Mouse (Mus musculus) stomach, embryonic 16.5 days (tissue): Measurements from ENCODE around the gene Gfy. TPM values are rescaled to one million over a fixed set of nuclear protein-coding genes. Genes with fewer than 3 reads are reported as not detected.
A peak's percentile ranks its signal among the peaks of the same experiment; 100 is the strongest.

Experiments used
- ATAC-seq: fragments of 200-750 bp; cut with Nextera tagmentation; 2 replicates; pipeline ENCODE4 v1.8.0; 2017; ENCODE audit warnings: moderate number of reproducible peaks, moderate TSS enrichment; ENCODE audit not compliant: insufficient read depth, low FRiP score
- H3K27ac ChIP-seq: fragments of 300-500 bp; sonication (generic); 2 replicates; pipeline ENCODE4 v1.5.1; 2014; ENCODE audit warnings: low read length
- H3K27me3 ChIP-seq: fragments of 300-500 bp; sonication (generic); 2 replicates; pipeline ENCODE4 v1.6.1; 2014; ENCODE audit warnings: low read length, control low read depth, mixed read lengths; ENCODE audit not compliant: control insufficient read depth, insufficient read depth
- H3K36me3 ChIP-seq: fragments of 300-500 bp; sonication (generic); 2 replicates; pipeline ENCODE4 v1.6.1; 2014; ENCODE audit warnings: low read length; ENCODE audit not compliant: control insufficient read depth, insufficient read depth
- H3K4me1 ChIP-seq: fragments of 300-500 bp; sonication (generic); 2 replicates; pipeline ENCODE4 v1.6.1; 2014; ENCODE audit warnings: low read length, control low read depth, mixed read lengths; ENCODE audit not compliant: control insufficient read depth, insufficient read depth
- H3K4me2 ChIP-seq: fragments of 300-500 bp; sonication (generic); 2 replicates; pipeline ENCODE4 v1.6.1; 2014; ENCODE audit warnings: low read depth, low read length, mixed read lengths
- H3K4me3 ChIP-seq: fragments of 300-500 bp; sonication (generic); replicated peaks from 2 replicates; pipeline ENCODE4 v1.5.1; 2014; ENCODE audit warnings: mild to moderate bottlenecking, low read length
- H3K9ac ChIP-seq: fragments of 300-500 bp; sonication (generic); 2 replicates; pipeline ENCODE4 v1.6.1; 2014; ENCODE audit warnings: low read length
- H3K9me3 ChIP-seq: fragments of 300-500 bp; sonication (generic); replicated peaks from 2 replicates; pipeline ENCODE4 v1.6.1; 2016; ENCODE audit warnings: low read length, control low read depth; ENCODE audit not compliant: control insufficient read depth
- WGBS: fragments of 180-500 bp; shearing (Covaris S2); extraction: QIAGEN DNeasy Blood & Tissue Kit; methylation state at CpG from one replicate; pipeline ENCODE4 v1.1.7; 2014; 5-methylcytosine and 5-hydroxymethylcytosine counted together
- polyA plus RNA-seq: library from polyadenylated mRNA; unstranded; fragments of >200 nt; fragmentation: Nextera tagmentation; extraction: Ambion mirVana; gene quantifications from 2 replicates; pipeline ENCODE4 v1.2.1, GENCODE M21; 2015

Gene Gfy
- polyA plus RNA-seq, 1 experiment from 2014 or later, result not detected

DNA sequence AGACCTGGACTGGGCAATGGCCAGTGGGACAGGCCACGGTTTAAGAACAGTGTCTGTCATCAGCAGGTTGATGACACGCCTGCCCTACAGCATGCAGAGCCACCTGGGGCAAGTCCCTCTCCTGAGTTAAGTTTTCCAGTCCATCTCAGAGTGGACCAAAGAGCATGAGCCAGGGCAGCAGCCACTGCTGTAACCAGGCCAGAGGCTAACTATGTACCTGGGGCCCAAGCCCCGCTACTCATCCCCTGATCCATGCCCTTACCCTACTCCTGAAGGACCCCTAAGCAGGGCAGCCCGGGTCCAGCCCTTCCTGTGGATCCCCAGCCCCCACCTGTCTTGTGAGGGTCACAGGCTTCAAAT, 16.8 kb upstream of the Gfy start:
- no peak for ATAC-seq
- Histone ChIP-seq H3K9me3 (no peaks in the 10 kb centered on the region), H3K4me2 (no peak overlapping the region), H3K27ac (no peak overlapping the region), H3K27me3 (no peaks in the 10 kb centered on the region; the same call in 1 of the 2 replicates), H3K36me3 (no peaks in the 10 kb centered on the region), H3K4me1 (no peaks in the 10 kb centered on the region; the same call in 1 of the 2 replicates), H3K4me3 (no peak overlapping the region), H3K9ac (no peak overlapping the region)
- WGBS, result 83% methylated on average over 4 of the region's 4 CpGs

DNA sequence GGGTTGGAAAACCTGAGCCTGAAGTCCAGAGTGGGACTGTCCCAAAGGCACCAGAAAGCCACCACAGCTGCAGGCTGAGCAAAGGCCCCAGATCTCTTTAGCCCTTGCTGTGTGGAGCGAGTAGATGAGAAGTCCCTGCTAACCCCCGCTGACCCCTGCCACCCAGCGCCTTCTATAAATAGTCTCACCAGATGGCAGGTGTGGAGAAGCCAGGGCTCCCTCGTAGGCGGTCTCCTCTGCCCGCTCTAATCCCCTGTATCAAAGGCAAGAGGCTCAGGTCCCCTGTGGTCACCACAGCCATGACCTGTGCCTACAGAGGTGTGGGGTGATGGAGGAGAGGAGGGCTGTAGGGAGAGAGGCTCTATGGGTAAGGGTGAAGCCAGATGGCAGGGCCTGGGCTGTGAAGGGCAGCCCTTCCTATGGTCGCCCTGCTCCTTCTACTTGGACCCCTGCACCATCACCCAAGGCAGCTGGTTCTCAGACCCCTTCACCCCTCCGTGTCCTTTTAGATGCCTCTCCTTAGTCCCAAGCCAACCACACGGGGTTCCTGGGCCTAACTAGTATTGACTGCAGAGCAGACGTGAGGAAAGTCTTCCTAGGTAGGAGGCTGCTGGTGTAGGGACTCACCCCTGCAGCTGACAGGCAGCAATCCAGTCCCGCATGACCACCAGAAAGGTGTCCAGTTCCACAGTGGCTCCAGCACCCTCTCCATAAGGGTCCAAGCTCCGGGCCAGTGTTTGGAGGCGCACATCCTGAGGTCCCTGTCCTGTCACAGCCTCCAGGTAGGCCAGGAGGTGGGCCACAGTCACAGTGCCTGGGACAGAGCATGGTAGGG, 16.2 kb upstream of the Gfy start:
- no peaks in the 10 kb centered on the region; the same call in 1 of the 2 replicates for H3K4me1 ChIP-seq
- ATAC-seq, result no peak
- H3K27ac ChIP-seq, result no peak overlapping the region
- no peak overlapping the region for H3K4me3 ChIP-seq
- H3K4me2 ChIP-seq, result no peak overlapping the region
- H3K9me3 ChIP-seq, result no peaks in the 10 kb centered on the region
- H3K9ac ChIP-seq, result no peak overlapping the region
- H3K36me3 ChIP-seq, result no peaks in the 10 kb centered on the region
- no peaks in the 10 kb centered on the region; the same call in 1 of the 2 replicates for H3K27me3 ChIP-seq
- 61% methylated on average over 13 of the region's 13 CpGs for WGBS

DNA sequence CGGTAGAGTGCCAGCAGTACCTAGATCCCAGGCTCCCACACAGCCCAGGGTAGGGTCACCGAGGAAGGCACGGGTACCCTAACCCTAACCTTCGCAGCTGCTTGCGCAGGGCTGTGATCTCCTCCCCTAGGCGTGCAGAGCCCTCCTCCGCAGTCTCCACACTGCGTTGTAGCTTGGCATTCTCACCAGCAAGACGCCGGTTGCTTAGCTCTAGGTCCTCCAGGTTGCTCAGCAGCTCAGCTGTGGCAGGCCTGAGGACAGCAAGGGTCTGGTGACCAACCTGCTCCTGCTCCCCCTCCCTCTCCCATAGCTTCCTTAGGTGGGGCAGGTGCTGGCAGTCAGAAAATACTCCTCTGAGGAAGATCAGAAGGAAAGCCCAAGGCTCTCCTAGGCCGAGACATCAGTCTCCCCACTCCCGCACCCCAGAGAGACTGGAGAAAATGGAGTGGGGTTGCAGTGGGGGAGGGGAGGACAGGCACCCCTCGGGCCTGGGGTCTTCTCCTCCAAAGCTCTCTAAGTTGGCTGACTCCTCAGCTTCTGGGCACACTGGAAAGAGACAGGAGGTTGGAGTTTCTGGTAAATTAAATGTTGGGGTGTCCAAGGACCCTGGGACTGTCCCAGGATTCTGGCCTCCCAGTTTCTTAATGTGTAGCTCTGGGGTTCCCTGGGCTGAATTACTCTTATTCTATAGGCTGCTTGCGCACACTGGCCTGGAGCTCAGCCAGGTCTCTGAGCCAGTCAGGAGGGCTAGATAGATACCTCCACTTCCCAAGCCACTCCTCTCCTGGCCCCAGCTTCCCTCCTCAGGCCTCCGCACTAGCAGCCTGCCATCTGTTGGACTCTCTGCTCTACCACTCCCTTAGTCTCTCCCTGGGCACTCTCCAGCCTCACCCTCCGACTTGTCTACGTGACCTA, 14.8 kb upstream of the Gfy start:
- Histone ChIP-seq H3K27me3 (peaks cover 6% of the 10 kb centered on the region; the same call in 1 of the 2 replicates), H3K4me1 (no peaks in the 10 kb centered on the region; the same call in 1 of the 2 replicates), H3K4me3 (no peak overlapping the region), H3K4me2 (no peak overlapping the region), H3K27ac (no peak overlapping the region), H3K9ac (no peak overlapping the region), H3K36me3 (no peaks in the 10 kb centered on the region), H3K9me3 (no peaks in the 10 kb centered on the region)
- no peak; the same call in 1 of the 2 replicates for ATAC-seq
- WGBS, result 74% methylated on average over 17 of the region's 17 CpGs

DNA sequence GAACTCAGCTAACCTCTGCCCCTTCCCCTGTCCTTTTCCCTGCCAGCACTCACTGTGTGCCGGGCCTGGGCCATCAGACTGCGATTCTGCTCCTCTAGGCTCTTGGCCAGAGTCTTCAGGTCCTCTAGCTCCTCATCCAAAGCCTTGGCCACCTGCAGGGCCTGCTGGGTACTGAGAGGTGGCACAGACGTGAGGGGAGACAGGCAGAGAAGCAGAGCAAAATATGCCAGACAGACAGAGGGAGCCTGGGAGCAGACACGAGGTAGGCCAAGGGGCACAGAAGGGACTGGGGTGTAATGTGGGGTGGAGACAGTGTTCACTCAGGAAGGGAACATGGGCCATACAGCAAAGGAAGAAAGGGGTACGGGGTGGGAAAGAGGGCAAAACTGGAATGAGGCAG, 14.0 kb upstream of the Gfy start:
- no peak overlapping the region for H3K4me3 ChIP-seq
- H3K4me2 ChIP-seq, result no peak overlapping the region
- H3K27ac ChIP-seq, result no peak overlapping the region
- no peak for ATAC-seq
- 65% methylated on average over 5 of the region's 5 CpGs for WGBS
- H3K36me3 ChIP-seq, result no peaks in the 10 kb centered on the region
- H3K4me1 ChIP-seq, result no peaks in the 10 kb centered on the region; the same call in 1 of the 2 replicates
- H3K9ac ChIP-seq, result no peak overlapping the region
- peaks cover 9% of the 10 kb centered on the region; the same call in 1 of the 2 replicates for H3K27me3 ChIP-seq
- H3K9me3 ChIP-seq, result no peaks in the 10 kb centered on the region

DNA sequence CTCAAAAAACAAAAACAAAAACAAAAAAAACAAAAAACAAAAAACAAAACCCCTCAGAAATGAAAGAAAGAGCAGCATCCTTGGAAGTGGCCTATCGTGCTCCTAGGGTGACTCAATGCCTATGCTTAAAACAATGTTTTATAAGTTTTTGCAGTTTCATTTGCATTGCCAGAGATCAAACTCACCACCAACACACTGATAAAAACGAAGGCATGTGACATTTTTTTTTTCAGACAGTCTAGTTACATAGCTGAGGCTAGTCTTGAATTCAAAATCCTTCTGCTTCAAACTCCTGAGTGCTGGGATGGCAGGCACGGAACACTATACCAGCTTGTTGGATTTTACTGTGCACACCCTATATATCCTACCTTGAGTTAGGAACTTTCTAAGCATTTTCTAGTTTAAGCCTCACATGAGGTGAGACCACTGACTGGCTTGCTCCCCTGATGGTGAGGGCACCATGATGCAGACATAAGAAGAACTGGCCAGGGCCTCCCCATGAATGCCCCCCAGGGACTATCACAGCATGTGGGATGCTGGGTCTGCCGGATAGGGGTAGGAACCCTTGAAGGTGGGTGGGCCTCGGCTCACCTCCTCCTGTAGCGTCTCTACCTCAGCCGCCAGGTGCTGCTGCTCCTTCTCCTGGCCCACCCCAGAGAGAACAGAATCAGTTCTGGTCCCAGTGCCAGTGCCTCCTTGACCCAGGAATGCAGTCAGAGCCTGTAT, 13.4 kb upstream of the Gfy start:
- Histone ChIP-seq H3K4me2 (no peak overlapping the region), H3K27ac (no peak overlapping the region), H3K36me3 (no peaks in the 10 kb centered on the region), H3K9ac (no peak overlapping the region), H3K4me1 (no peaks in the 10 kb centered on the region; the same call in 1 of the 2 replicates), H3K27me3 (peaks cover 9% of the 10 kb centered on the region; the same call in 1 of the 2 replicates), H3K9me3 (no peaks in the 10 kb centered on the region), H3K4me3 (no peak overlapping the region)
- 91% methylated on average over 7 of the region's 7 CpGs for WGBS
- ATAC-seq, result no peak

DNA sequence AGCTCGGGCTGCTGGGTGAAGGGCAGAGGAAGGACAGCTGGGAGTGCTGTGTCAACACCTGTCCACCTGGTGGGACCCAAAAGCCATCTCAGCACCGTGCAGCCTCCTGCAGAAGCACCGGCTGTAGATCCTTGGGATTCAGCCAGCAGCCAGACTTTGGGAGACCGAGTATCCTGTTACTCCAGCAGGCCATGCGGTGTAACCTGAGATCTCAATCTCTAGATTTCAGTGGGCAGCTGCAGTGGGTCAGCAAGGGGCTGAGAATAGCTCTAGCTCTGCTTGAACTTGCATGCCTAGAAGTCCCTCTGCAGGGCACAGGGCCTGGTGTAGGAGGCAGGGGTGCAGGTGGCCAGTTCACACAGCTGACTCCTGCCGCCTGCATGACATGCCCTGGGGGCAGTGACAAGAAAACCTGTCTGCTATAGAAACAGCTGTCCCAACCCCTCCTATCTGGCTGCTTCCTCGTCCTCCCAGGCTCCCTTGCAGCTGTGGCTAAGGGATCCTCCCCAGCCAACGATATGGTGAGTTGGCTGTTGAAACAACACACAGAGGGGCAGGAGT, 12.5 kb upstream of the Gfy start:
- Histone ChIP-seq H3K27ac (no peak overlapping the region), H3K4me1 (no peaks in the 10 kb centered on the region; the same call in 1 of the 2 replicates), H3K27me3 (peaks cover 9% of the 10 kb centered on the region; the same call in 1 of the 2 replicates), H3K4me2 (no peak overlapping the region), H3K36me3 (no peaks in the 10 kb centered on the region), H3K9ac (peak overlapping the region; percentile 27; the same call in 1 of the 2 replicates), H3K4me3 (no peak overlapping the region), H3K9me3 (no peaks in the 10 kb centered on the region)
- ATAC-seq, result peak; percentile 34; the same call in 1 of the 2 replicates
- WGBS, result 10% methylated on average over 8 of the region's 8 CpGs

DNA sequence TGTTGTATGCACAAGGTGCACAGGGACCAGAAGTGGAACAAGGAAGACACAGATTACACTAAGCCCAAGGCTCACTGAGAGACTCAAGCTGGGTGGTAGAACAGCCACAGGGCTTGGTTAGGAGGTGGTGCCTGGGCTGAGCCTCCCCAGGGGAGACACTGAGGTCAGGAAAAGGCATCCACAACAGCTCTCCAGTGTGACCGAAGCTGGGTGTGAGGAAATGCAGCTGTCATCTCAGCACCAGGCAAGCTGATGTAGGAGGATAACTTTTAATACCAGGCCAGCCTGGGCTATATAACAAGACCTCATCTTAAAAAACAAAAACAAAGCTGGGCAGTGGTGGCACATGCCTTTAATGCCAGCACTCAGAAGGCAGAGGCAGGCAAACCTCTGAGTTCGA, 11.8 kb upstream of the Gfy start:
- Histone ChIP-seq H3K4me2 (no peak overlapping the region), H3K4me1 (no peaks in the 10 kb centered on the region; the same call in 1 of the 2 replicates), H3K9me3 (no peaks in the 10 kb centered on the region), H3K36me3 (no peaks in the 10 kb centered on the region), H3K4me3 (no peak overlapping the region), H3K27me3 (peaks cover 15% of the 10 kb centered on the region; the same call in 1 of the 2 replicates), H3K27ac (no peak overlapping the region), H3K9ac (no peak overlapping the region)
- 53% methylated on average over 2 of the region's 2 CpGs for WGBS
- no peak for ATAC-seq

DNA sequence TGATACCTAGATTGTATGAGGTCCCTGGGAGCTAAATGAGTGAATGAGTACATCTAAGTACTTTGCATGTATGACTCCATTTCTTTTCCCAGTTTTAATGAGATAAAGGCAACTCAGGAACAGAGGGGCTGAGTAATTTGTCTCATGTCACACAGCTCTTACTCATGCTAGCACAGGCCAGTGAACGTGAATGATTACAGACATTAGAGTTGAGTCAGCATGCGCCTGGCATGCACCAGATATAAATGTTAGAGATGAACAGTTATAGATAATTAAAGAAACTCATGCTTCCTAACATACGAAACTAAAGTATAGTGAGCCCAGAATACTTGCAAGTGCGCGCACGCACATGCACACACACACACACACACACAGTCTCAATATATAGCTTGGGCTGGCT, 10.8 kb upstream of the Gfy start:
- Histone ChIP-seq H3K9ac (no peak overlapping the region), H3K27ac (no peak overlapping the region), H3K4me1 (no peaks in the 10 kb centered on the region; the same call in 1 of the 2 replicates), H3K36me3 (no peaks in the 10 kb centered on the region), H3K9me3 (no peaks in the 10 kb centered on the region), H3K27me3 (0 out of 2 replicates have a peak, but pooled peaks cover 19% of the 10 kb centered on the region), H3K4me2 (no peak overlapping the region), H3K4me3 (no peak overlapping the region)
- WGBS, result 88% methylated on average over 6 of the region's 6 CpGs
- no peak for ATAC-seq
